Mouse (Mus musculus) limb, embryonic 12.5 days (tissue): Measurements from ENCODE around the gene Rab27a. TPM values are rescaled to one million over a fixed set of nuclear protein-coding genes. Genes with fewer than 3 reads are reported as not detected.

Source experiments
- ATAC-seq: fragments of 200-750 bp; cut with Nextera tagmentation; 2 replicates; pipeline ENCODE4 v1.8.0; 2017; ENCODE audit warnings: low read depth, moderate TSS enrichment; ENCODE audit not compliant: insufficient number of reproducible peaks, insufficient read depth, low FRiP score, low TSS enrichment
- H3K27ac ChIP-seq: fragments of 300-500 bp; sonication (generic); 2 replicates; pipeline ENCODE4 v1.5.1; 2016; ENCODE audit warnings: mild to moderate bottlenecking, moderate library complexity
- H3K27me3 ChIP-seq: fragments of 300-500 bp; sonication (generic); 2 replicates; pipeline ENCODE4 v1.6.1; 2016; ENCODE audit warnings: mild to moderate bottlenecking, moderate library complexity
- H3K36me3 ChIP-seq: fragments of 300-500 bp; sonication (generic); 2 replicates; pipeline ENCODE4 v1.6.1; 2016; ENCODE audit warnings: mild to moderate bottlenecking, moderate library complexity
- H3K4me1 ChIP-seq: fragments of 300-500 bp; sonication (generic); replicated peaks from 2 replicates; pipeline ENCODE4 v1.6.1; 2016
- H3K4me2 ChIP-seq: fragments of 300-500 bp; sonication (generic); 2 replicates; pipeline ENCODE4 v1.6.1; 2016; ENCODE audit warnings: mild to moderate bottlenecking, moderate library complexity
- H3K4me3 ChIP-seq: fragments of 300-500 bp; sonication (generic); replicated peaks from 2 replicates; pipeline ENCODE4 v1.5.1; 2016; ENCODE audit warnings: mild to moderate bottlenecking
- H3K9ac ChIP-seq: fragments of 300-500 bp; sonication (generic); replicated peaks from 2 replicates; pipeline ENCODE4 v1.6.1; 2016; ENCODE audit warnings: mild to moderate bottlenecking, moderate library complexity
- H3K9me3 ChIP-seq: fragments of 300-500 bp; sonication (generic); 2 replicates; pipeline ENCODE4 v1.6.1; 2016; ENCODE audit warnings: mild to moderate bottlenecking, moderate library complexity
- WGBS: fragments of 180-500 bp; shearing (Covaris S2); methylation state at CpG from one replicate; pipeline ENCODE4 v1.1.7; 2016; 5-methylcytosine and 5-hydroxymethylcytosine counted together
- polyA plus RNA-seq: library from polyadenylated mRNA; unstranded; fragments of >200 nt; fragmentation: Nextera tagmentation; extraction: Ambion mirVana; gene quantifications from 2 replicates; pipeline ENCODE4 v1.2.1, GENCODE M21; 2016

The Rab27a gene
- polyA plus RNA-seq, 1 experiment from 2014 or later: 6.8 TPM

GRCm38 (mm10) chr9:73047906-73048305 lies 3.3 kb downstream of the Rab27a start:
- WGBS: 83% methylated on average over 2 of the region's 2 CpGs
- Histone ChIP-seq H3K4me2 (no peak overlapping the region), H3K27ac (no peak overlapping the region), H3K9me3 (no peaks in the 10 kb centered on the region), H3K36me3 (no peaks in the 10 kb centered on the region), H3K4me1 (peaks cover 36% of the 10 kb centered on the region), H3K4me3 (no peak overlapping the region), H3K27me3 (peaks cover 6% of the 10 kb centered on the region; the same call in 1 of the 2 replicates), H3K9ac (no peak overlapping the region)
- ATAC-seq: no peak

DNA sequence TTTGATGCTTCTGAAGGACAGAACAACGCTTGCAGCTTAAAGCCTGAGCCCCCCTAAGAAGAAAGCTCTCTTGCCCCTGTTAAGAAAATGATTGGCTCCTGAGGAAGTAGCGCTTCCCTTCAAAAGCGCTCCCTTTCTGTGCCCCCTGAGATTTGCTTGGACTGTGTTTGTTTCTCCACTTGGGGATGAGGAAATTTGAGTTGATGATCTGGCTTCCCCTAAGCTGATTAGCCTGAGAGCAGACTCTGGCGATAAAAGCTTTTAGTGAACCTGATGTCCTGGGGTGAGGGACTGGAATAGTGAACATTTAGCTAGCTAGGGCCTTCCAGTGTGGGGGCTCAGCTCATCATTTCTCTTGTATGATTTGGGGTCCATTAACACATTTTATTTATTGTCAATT lies 4.3 kb downstream of the Rab27a start:
- H3K27ac ChIP-seq: no peak overlapping the region
- no peaks in the 10 kb centered on the region for H3K36me3 ChIP-seq
- no peaks in the 10 kb centered on the region for H3K9me3 ChIP-seq
- H3K9ac ChIP-seq: no peak overlapping the region
- peaks cover 6% of the 10 kb centered on the region; the same call in 1 of the 2 replicates for H3K27me3 ChIP-seq
- peaks cover 34% of the 10 kb centered on the region for H3K4me1 ChIP-seq
- ATAC-seq: no peak
- no peak overlapping the region for H3K4me3 ChIP-seq
- 22% methylated on average over 4 of the region's 4 CpGs for WGBS
- H3K4me2 ChIP-seq: no peak overlapping the region

DNA sequence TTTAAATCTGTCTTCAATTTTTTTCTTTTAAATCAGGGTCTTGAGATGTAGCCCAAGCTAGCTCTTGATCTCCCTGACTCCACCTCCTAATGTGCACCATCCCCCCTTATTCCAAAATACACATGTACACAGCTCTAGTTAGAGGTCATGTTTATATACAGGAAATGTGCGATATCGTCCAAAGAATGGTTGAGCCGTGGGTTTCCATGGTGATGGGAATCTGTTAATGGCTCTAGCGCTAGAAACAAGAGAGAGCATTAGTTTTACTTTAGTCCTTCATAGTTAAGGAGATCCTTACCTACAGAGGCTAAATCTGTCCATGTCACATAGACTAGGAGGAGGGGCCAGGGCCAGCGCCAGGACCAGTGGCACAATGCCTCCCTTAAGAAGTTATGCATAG lies 5.2 kb downstream of the Rab27a start:
- Histone ChIP-seq H3K27ac (no peak overlapping the region), H3K27me3 (peaks cover 6% of the 10 kb centered on the region; the same call in 1 of the 2 replicates), H3K4me1 (peaks cover 25% of the 10 kb centered on the region), H3K4me2 (no peak overlapping the region), H3K9me3 (no peaks in the 10 kb centered on the region), H3K4me3 (no peak overlapping the region), H3K9ac (no peak overlapping the region), H3K36me3 (no peaks in the 10 kb centered on the region)
- 73% methylated on average over 5 of the region's 5 CpGs for WGBS
- no peak for ATAC-seq

DNA sequence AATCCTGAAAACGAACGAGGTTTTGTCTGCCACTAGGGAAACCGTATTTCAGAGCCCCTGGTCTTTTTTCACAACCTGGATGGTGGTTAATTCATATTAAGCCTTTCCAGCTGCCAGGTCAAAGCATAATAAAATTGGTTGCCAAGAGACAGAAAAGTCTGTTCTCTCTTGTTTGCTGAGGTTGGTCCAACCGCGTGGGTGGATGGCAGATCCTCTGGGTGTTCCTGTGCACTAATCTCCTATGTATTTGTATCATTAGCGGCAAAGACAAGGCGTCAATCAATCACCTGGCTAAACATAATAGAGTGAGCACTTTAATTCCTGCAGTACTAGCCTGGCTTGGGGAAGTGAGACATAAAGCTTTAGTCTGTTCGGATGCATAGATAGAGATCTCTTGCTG lies 6.0 kb downstream of the Rab27a start:
- H3K4me1 ChIP-seq: peaks cover 23% of the 10 kb centered on the region
- no peak for ATAC-seq
- no peaks in the 10 kb centered on the region for H3K9me3 ChIP-seq
- H3K4me3 ChIP-seq: no peak overlapping the region
- no peak overlapping the region for H3K4me2 ChIP-seq
- no peaks in the 10 kb centered on the region for H3K36me3 ChIP-seq
- H3K9ac ChIP-seq: no peak overlapping the region
- no peak overlapping the region for H3K27ac ChIP-seq
- WGBS: 46% methylated on average over 8 of the region's 8 CpGs
- peaks cover 3% of the 10 kb centered on the region; the same call in 1 of the 2 replicates for H3K27me3 ChIP-seq

DNA sequence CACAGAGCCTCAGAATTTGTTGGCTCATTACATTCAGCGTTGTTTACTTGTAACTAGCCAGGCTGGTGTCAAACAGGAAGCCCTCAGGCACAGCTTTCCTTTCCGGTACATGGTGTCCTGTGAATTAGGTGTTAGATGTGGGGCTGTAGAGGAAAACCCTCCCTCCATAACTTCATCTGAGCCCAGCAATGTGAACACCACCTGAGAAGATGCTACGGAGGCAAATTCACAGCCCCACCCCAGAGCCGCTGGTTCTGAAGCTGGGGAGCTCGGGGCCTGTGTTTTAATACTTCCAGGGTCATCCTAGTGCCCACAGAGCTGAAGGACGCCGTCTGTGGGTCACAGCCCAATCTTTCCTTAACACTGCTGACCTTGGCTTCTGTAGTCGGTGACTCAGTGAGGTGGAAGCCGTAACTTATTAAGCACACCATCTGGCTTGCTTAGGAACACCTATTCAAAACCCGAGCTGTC lies 10.8 kb downstream of the Rab27a start:
- H3K9ac ChIP-seq: no peak overlapping the region
- H3K27me3 ChIP-seq: no peaks in the 10 kb centered on the region
- peaks cover 15% of the 10 kb centered on the region for H3K4me1 ChIP-seq
- H3K9me3 ChIP-seq: no peaks in the 10 kb centered on the region
- no peak overlapping the region for H3K27ac ChIP-seq
- H3K4me3 ChIP-seq: no peak overlapping the region
- H3K36me3 ChIP-seq: no peaks in the 10 kb centered on the region
- 36% methylated on average over 10 of the region's 10 CpGs for WGBS
- ATAC-seq: no peak
- H3K4me2 ChIP-seq: no peak overlapping the region

DNA sequence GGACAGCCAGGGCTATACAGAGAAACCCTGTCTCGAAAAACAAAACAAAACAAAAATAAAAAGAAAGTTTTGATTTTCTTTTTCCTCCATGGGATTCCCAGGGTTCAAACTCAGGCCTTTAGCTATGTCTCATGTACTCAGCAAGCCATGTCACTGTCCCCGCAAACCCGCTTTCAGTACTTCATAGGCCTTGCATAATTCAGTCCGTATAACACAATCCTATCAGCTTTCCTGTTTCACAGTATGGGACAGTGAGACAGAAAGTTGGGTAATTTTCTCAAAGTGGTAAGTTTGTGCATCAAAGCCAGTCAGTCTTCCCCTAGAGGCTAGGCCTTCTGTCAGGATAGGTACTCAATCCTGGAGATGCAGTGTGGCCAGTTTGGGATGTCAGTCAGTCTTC lies 14.6 kb downstream of the Rab27a start:
- Histone ChIP-seq H3K9ac (no peak overlapping the region), H3K27me3 (no peaks in the 10 kb centered on the region), H3K9me3 (no peaks in the 10 kb centered on the region), H3K4me3 (no peak overlapping the region), H3K27ac (no peak overlapping the region), H3K4me2 (no peak overlapping the region), H3K4me1 (peaks cover 20% of the 10 kb centered on the region), H3K36me3 (no peaks in the 10 kb centered on the region)
- WGBS: 89% methylated on average over 4 of the region's 4 CpGs
- ATAC-seq: no peak

DNA sequence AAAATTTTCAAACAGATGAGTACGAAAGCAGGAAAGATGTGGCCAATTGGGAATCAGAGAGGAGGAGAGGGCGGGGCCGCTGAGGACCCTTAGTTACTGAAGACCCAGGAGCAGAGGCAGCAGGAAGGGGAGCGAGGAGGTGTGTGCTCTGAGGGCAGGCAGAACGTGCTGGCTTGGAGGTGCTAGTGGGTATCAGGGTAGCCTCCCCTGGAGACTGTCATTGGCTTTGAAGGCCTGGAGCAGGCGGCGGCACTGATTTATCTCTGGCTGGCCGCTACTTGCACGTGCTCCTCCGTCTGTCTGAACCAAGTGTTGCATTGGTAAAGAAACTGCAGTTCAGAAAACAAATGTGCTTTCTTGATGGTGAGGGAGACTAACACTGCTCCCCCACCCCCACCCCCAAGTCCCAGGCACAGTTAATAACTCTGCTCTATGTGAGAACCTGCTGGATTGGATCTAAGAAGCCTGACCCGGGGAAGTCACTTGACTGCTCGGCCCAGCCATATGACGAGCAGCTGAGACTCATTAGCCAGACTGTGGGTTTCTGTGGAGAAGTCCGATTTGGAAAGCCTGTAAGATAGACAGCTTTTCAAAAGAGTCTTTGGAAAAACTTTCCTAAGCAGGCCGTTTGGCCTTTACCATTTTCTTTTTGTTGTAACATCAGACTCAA lies 19.1 kb downstream of the Rab27a start:
- ATAC-seq: peak; percentile 80
- Histone ChIP-seq H3K27ac (peak overlapping the region; percentile 75), H3K4me3 (peak overlapping the region; percentile 25), H3K27me3 (no peaks in the 10 kb centered on the region), H3K9me3 (no peaks in the 10 kb centered on the region), H3K36me3 (no peaks in the 10 kb centered on the region), H3K9ac (peak overlapping the region; percentile 37), H3K4me1 (peaks cover 26% of the 10 kb centered on the region), H3K4me2 (peak overlapping the region; percentile 61)
- WGBS: 6% methylated on average over 15 of the region's 15 CpGs

DNA sequence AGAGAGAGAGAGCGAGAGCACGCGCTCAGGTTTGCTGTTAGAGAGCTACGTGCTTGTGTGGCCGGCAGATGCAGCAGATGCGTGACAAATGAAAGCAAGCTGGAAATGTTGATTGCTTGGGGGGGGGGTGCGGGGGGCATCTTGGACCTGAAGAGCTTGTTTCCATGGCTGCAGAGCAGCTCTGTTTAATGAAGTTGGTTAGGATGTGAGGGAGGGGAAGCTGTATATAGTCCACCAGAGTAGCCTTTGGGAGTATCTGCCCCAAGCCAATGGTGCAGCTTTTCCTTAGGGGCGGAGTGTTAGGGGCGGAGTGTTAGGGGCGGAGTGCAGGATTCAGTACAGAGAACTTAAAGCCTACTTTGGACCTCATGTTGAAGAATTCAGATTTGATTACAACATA lies 22.4 kb downstream of the Rab27a start:
- H3K27me3 ChIP-seq: no peaks in the 10 kb centered on the region
- H3K27ac ChIP-seq: 0 out of 2 replicates have a peak overlapping the region, but pooled peaks have one; percentile 29
- H3K36me3 ChIP-seq: no peaks in the 10 kb centered on the region
- H3K9me3 ChIP-seq: no peaks in the 10 kb centered on the region
- WGBS: 15% methylated on average over 10 of the region's 10 CpGs
- H3K4me1 ChIP-seq: peaks cover 26% of the 10 kb centered on the region
- peak overlapping the region; percentile 16; the same call in 1 of the 2 replicates for H3K4me3 ChIP-seq
- H3K9ac ChIP-seq: no peak overlapping the region
- ATAC-seq: no peak
- peak overlapping the region; percentile 46 for H3K4me2 ChIP-seq

DNA sequence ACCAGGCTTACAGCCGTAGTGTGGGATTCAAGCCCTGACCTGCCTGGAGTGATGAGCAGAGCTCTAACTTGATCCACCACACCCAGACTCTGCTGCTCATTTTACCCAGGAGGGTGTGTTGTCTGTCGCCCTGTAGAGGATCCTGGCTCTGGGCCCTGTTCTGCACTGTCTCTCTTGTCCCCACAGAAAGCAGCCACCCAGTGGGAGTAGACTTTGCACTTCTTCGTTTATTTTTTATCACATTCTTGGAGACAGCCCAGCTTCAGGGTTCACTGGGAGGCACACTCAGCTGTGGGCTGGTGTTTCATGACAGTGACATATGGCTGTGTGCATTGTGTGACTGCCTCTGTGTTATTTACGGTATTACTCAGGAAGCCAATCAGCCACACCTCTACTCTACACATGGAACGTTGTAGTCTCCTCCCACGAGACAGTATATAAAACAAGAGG lies 23.6 kb downstream of the Rab27a start:
- Histone ChIP-seq H3K27ac (peak overlapping the region; percentile 13; the same call in 1 of the 2 replicates), H3K4me2 (no peak overlapping the region), H3K9me3 (no peaks in the 10 kb centered on the region), H3K36me3 (no peaks in the 10 kb centered on the region), H3K4me3 (no peak overlapping the region), H3K27me3 (no peaks in the 10 kb centered on the region), H3K4me1 (peaks cover 25% of the 10 kb centered on the region), H3K9ac (no peak overlapping the region)
- peak; percentile 38; the same call in 1 of the 2 replicates for ATAC-seq
- WGBS: 49% methylated on average over 6 of the region's 6 CpGs

DNA sequence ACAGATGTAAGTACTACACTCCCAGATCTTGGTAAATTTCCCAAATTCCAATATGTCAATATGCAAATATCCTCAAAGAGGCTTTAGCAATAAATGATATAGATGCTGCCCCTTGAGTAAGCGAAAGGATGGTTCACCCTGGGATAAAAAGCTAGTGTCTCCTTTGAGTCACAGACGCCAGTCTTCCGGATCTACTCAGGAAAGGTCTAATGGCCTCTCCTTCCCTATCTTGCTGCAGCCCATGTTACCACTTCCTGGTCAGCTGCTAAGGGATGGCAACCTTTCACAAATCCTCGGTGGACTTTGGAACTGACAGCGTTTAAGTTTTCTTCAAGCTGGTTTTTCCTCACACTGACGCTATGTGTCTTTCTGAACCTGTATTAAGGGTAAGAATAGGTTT lies 24.0 kb downstream of the Rab27a start:
- Histone ChIP-seq H3K4me3 (no peak overlapping the region), H3K4me1 (peaks cover 20% of the 10 kb centered on the region), H3K9me3 (no peaks in the 10 kb centered on the region), H3K27ac (no peak overlapping the region), H3K36me3 (no peaks in the 10 kb centered on the region), H3K4me2 (no peak overlapping the region), H3K9ac (no peak overlapping the region), H3K27me3 (no peaks in the 10 kb centered on the region)
- no peak for ATAC-seq
- 82% methylated on average over 6 of the region's 6 CpGs for WGBS

- peaks cover 11% of the 10 kb centered on the region for H3K4me1 ChIP-seq
- H3K9ac ChIP-seq: no peak overlapping the region
- ATAC-seq: no peak
- no peak overlapping the region for H3K4me3 ChIP-seq
- WGBS: 80% methylated on average over 10 of the region's 10 CpGs
- H3K27ac ChIP-seq: no peak overlapping the region
- H3K4me2 ChIP-seq: no peak overlapping the region
- H3K27me3 ChIP-seq: no peaks in the 10 kb centered on the region
- no peaks in the 10 kb centered on the region for H3K9me3 ChIP-seq
- H3K36me3 ChIP-seq: no peaks in the 10 kb centered on the region
Measured at GRCm38 (mm10) chr9:73070971-73071659, 26.5 kb downstream of the Rab27a start.
